9 mouse cellular contexts compared by ENCODE assay signal in genomic region chr2:93142616-93143015, GRCm38 (mm10). TPM values are rescaled to one million over a fixed set of nuclear protein-coding genes. Genes with fewer than 3 reads are reported as not detected.
A peak's percentile ranks its signal among the peaks of the same experiment; 100 is the strongest.
DNase-seq lines count a peak whose midpoint lies in the region; ATAC-seq lines count a peak whose summit lies in the region.
"Had no signal": no experiment of that assay in that cellular context is flagged by ENCODE, and none has a peak within 500 bp of the region (broad histone marks: within the 10 kb centered on the region; RNA-seq: fewer than 3 reads in every experiment).

No protein-coding gene starts in this region.

- peak; percentile 26 for DNase-seq in gastrocnemius, postnatal 10 days
- DNase-seq in heart, postnatal 36 days: peak; percentile 46 to 50
- peak; percentile 35 for DNase-seq in lung, postnatal 14 days
- DNase-seq: layer of hippocampus, postnatal 36 days had no signal

- H3K36me3 ChIP-seq in liver, embryonic 16.5 days (ENCODE audit: control insufficient read depth, insufficient read depth): no peaks in the 10 kb centered on the region
- H3K36me3 ChIP-seq in liver, embryonic 12.5 days: no peaks in the 10 kb centered on the region

- no peak overlapping the region for H3K9ac ChIP-seq in liver, embryonic 16.5 days (ENCODE audit: low read depth, low read length)
- no peak overlapping the region for H3K9ac ChIP-seq in liver, embryonic 12.5 days

- H3K4me2 ChIP-seq in liver, embryonic 16.5 days (ENCODE audit: low read depth, low read length): no peak overlapping the region
- no peak overlapping the region for H3K4me2 ChIP-seq in liver, embryonic 12.5 days

- no peaks in the 10 kb centered on the region for H3K4me1 ChIP-seq in liver, embryonic 16.5 days (ENCODE audit: control insufficient read depth, low read depth, low read length)
- H3K4me1 ChIP-seq in liver, embryonic 12.5 days: no peaks in the 10 kb centered on the region

- WGBS in liver, embryonic 16.5 days (ENCODE audit: insufficient replicate concordance): 46% methylated on average over 7 of the region's 7 CpGs
- WGBS in liver, embryonic 12.5 days (ENCODE audit: insufficient replicate concordance): 40% methylated on average over 7 of the region's 7 CpGs

- intact Hi-C loops in heart, postnatal 36 days (cut with DNase I): loop anchor here (1.0 to 2.0 kb wide), 3 partner anchors 16 to 46 kb away; no protein-coding TSS in a partner anchor

- 0 out of 2 replicates have a peak, but pooled peaks have one; percentile 16 for ATAC-seq in liver, embryonic 16.5 days (ENCODE audit: low read depth)
- ATAC-seq in liver, embryonic 12.5 days: no peak
- no peak for ATAC-seq in activated CD4-positive, CD25-positive, alpha-beta regulatory T cell, adult 4 months
- ATAC-seq in erythroid progenitor cell, adult 5-6 weeks (replicated peaks; ENCODE audit: low FRiP score, poor library complexity, severe bottlenecking): no peak
- ATAC-seq: Patski had no signal

- H3K27me3 ChIP-seq in liver, embryonic 16.5 days (ENCODE audit: control insufficient read depth, insufficient read depth, low read depth, low read length): no peaks in the 10 kb centered on the region
- H3K27me3 ChIP-seq in liver, embryonic 12.5 days (replicated peaks): no peaks in the 10 kb centered on the region; the same call in 1 of the 2 replicates

- H3K27ac ChIP-seq in liver, embryonic 16.5 days (ENCODE audit: low read length): no peak overlapping the region
- no peak overlapping the region for H3K27ac ChIP-seq in liver, embryonic 12.5 days

- H3K9me3 ChIP-seq in liver, embryonic 16.5 days (replicated peaks; ENCODE audit: control insufficient read depth, low read length): no peaks in the 10 kb centered on the region
- H3K9me3 ChIP-seq in liver, embryonic 12.5 days (replicated peaks): no peaks in the 10 kb centered on the region

- H3K4me3 ChIP-seq in liver, embryonic 16.5 days (ENCODE audit: low read depth, low read length): no peak overlapping the region
- H3K4me3 ChIP-seq in liver, embryonic 12.5 days: no peak overlapping the region

RNA-seq across cellular contexts. Expression of gene Trp53i11, which starts 44.7 kb away (rescaled TPM):
- polyA plus RNA-seq in liver, embryonic 16.5 days (2015; fragmentation: Nextera tagmentation; extraction: Ambion mirVana): 3.2 and 5.8 TPM in 2 replicates
- 2.6 and 3.2 TPM in 2 replicates for polyA plus RNA-seq in liver, embryonic 12.5 days (2016; fragmentation: Nextera tagmentation; extraction: Ambion mirVana)
- 10 to 100 TPM; 37.0 to 38.3 TPM for total RNA-seq in gastrocnemius, postnatal 10 days (2021)
- 10 to 100 TPM; 32.8 to 43.4 TPM for total RNA-seq in heart, postnatal 36 days (2021)
- 10 to 100 TPM; 70.9 to 73.5 TPM for polyA plus RNA-seq in activated CD4-positive, CD25-positive, alpha-beta regulatory T cell, adult 4 months (2017; shearing (Covaris generic))
- 5.0 and 5.4 TPM in 2 replicates for total RNA-seq in erythroid progenitor cell, adult 5-6 weeks (2015; ENCODE audit: low replicate concordance)
- total RNA-seq in erythroid progenitor cell, adult 5-6 weeks (2017; ENCODE audit: low replicate concordance): 3.4 and 7.2 TPM in 2 replicates

Comparison
In these comparisons a context has a peak if more than half of its experiments do, and no peak if none do; other contexts are left out.
1. RNA of gene Trp53i11, which starts 44.7 kb away (total RNA-seq): 32.8 to 43.4 TPM in heart, postnatal 36 days and 37.0 to 38.3 TPM in gastrocnemius, postnatal 10 days; 3.4 to 7.2 TPM in erythroid progenitor cell, adult 5-6 weeks; every median in the first group is over 4 times any median in the second.
2. Peak in every context shown above with its lines, with median percentiles within 50 percentile points of each other: DNase-seq.